Mouse (Mus musculus) gastrocnemius, adult 18-20 months (tissue): ENCODE results near the gene Pcid2. TPM values are rescaled to one million over a fixed set of nuclear protein-coding genes. Genes with fewer than 3 reads are reported as not detected.
"Not testable (repeated sequence)": the region's sequence is repeated elsewhere in the genome, so short reads cannot be mapped to it uniquely, and the experiment has no call there.

ENCODE experiments used
- DNase-seq: peaks from one replicate; pipeline ENCODE4 v3.0.0; 2021; ENCODE audit warnings: low spot score
- microRNA-seq: library from miRNA; unstranded; fragments of <30 nt; microRNA quantifications from one replicate; pipeline ENCODE4 v1.2.0, GENCODE M21; 2021
- total RNA-seq, 2 experiments: library from RNA; stranded (reverse); gene quantifications; 2 replicates each; pipeline ENCODE4 v1.2.3; 2021

Pcid2 gene
- total RNA-seq, 2 experiments from 2014 or later, result 6.9 to 7.3 TPM

- peak; percentile 93 for DNase-seq
Observed at GRCm38 (mm10) chr8:13104691-13105086, 570 bp downstream of the Pcid2 start.

GRCm38 (mm10) chr8:13077542-13077941, 27.7 kb downstream of the Pcid2 start:
- DNase-seq, result no peak

GRCm38 (mm10) chr8:13075579-13075978, 29.7 kb downstream of the Pcid2 start:
- not testable (repeated sequence) for DNase-seq

- no peak for DNase-seq
Observed at GRCm38 (mm10) chr8:13075044-13075443, 30.2 kb downstream of the Pcid2 start.

GRCm38 (mm10) chr8:13073255-13073654, 32.0 kb downstream of the Pcid2 start:
- no peak for DNase-seq

- no peak for DNase-seq
Observed at GRCm38 (mm10) chr8:13063112-13063511, 42.1 kb downstream of the Pcid2 start.

GRCm38 (mm10) chr8:13060441-13061150, 44.7 kb downstream of the Pcid2 start, which contains the start of gene Proz:
Gene Proz (plus strand): TSS chr8:13060914.
- no peak for DNase-seq

- DNase-seq, result no peak
Observed at GRCm38 (mm10) chr8:13057351-13057750, 47.9 kb downstream of the Pcid2 start.

- no peak for DNase-seq
Observed at GRCm38 (mm10) chr8:13050550-13050949, 54.7 kb downstream of the Pcid2 start.

- DNase-seq, result no peak
Observed at GRCm38 (mm10) chr8:13047652-13048051, 57.6 kb downstream of the Pcid2 start.

GRCm38 (mm10) chr8:13041459-13041858, 63.8 kb downstream of the Pcid2 start:
- DNase-seq, result no peak

GRCm38 (mm10) chr8:13039054-13039453, 66.2 kb downstream of the Pcid2 start:
- DNase-seq, result no peak

GRCm38 (mm10) chr8:13037569-13037968, 67.7 kb downstream of the Pcid2 start:
- DNase-seq, result no peak

GRCm38 (mm10) chr8:13037015-13037414, 68.2 kb downstream of the Pcid2 start, which contains the start of gene F10:
Gene F10 (plus strand): TSS chr8:13037308.
- no peak for DNase-seq

- no peak for DNase-seq
Observed at GRCm38 (mm10) chr8:13036346-13036812, 68.9 kb downstream of the Pcid2 start.

GRCm38 (mm10) chr8:13028482-13028881, 76.8 kb downstream of the Pcid2 start:
- peak; percentile 13 for DNase-seq

GRCm38 (mm10) chr8:13027615-13028014, 77.6 kb downstream of the Pcid2 start:
- no peak for DNase-seq

Small RNA genes lying within 50 kb of the gene (microRNA-seq; reads per million reads assigned to microRNA genes)
- gene Mir7065, result not detected

Other genes with a start within 250 kb of the Pcid2 start
- gene Mcf2l, start 231.7 kb downstream of the Pcid2 start, total RNA-seq, result 10 to 100 TPM; 21.3 to 32.8 TPM
- gene F7, start 79.4 kb downstream of the Pcid2 start, total RNA-seq, result under 1 TPM in 1 of 2 experiments, not detected in 1; 0.11 TPM
- gene F10, start 68.2 kb downstream of the Pcid2 start, total RNA-seq, result under 1 TPM in 1 of 2 experiments, not detected in 1; 0.21 TPM
- gene Proz, start 44.5 kb downstream of the Pcid2 start, total RNA-seq, result not detected
- 10 to 100 TPM; 67.0 to 69.3 TPM for gene Cul4a, start 162 bp upstream of the Pcid2 start, total RNA-seq
- 100 to 1,000 TPM; 401 to 443 TPM for gene Lamp1, start 53.7 kb upstream of the Pcid2 start, total RNA-seq
- 10 to 100 TPM; 11.5 to 15.0 TPM for gene Grtp1, start 95.2 kb upstream of the Pcid2 start, total RNA-seq
- 10 to 100 TPM; 59.2 to 95.8 TPM for gene Adprhl1, start 148.7 kb upstream of the Pcid2 start, total RNA-seq
- 10 to 100 TPM; 80.3 to 83.8 TPM for gene Dcun1d2, start 182.7 kb upstream of the Pcid2 start, total RNA-seq
- 10 to 100 TPM; 13.7 to 14.9 TPM for gene Tmco3, start 182.7 kb upstream of the Pcid2 start, total RNA-seq
- 10 to 100 TPM; 45.5 to 54.6 TPM for gene Tfdp1, start 233.3 kb upstream of the Pcid2 start, total RNA-seq